In the genomic region with DNA sequence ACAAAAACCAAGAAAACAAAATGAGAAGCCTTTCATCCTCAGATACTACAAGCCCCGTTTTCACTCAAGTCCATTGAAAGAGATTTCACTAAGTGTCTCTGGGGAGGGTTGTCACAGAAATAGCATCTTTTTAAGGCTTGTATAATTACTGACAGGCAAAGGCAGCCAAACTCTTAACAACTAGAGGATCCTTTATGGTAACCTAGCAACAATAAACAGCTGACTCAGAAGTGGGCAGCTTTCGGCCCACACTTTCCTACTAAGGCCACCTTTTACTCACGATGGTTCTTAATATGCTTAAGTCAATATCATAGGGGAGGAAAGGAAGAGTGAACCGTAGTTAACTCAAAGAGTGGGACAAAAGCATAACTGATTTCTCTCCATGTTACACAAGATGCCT, we compare ENCODE assay signal across 13 mouse cellular contexts. TPM values are rescaled to one million over a fixed set of nuclear protein-coding genes. Genes with fewer than 3 reads are reported as not detected.
A peak's percentile ranks its signal among the peaks of the same experiment; 100 is the strongest.
DNase-seq lines count a peak whose midpoint lies in the region; ATAC-seq and TF ChIP-seq lines count a peak whose summit lies in the region.
"Had no signal": no experiment of that assay in that cellular context is flagged by ENCODE, and none has a peak within 500 bp of the region (broad histone marks: within the 10 kb centered on the region; RNA-seq: fewer than 3 reads in every experiment).

No protein-coding gene starts in this region.

- H3K4me1 ChIP-seq in heart, adult 2 months (ENCODE audit: control insufficient read depth, insufficient read depth, low read length), result peaks cover 3% of the 10 kb centered on the region
- H3K4me1 ChIP-seq in stomach, embryonic 15.5 days, result peaks cover 12% of the 10 kb centered on the region
- H3K4me1 ChIP-seq in stomach, postnatal 0 days (replicated peaks; ENCODE audit: control insufficient read depth, insufficient read depth), result peaks cover 4% of the 10 kb centered on the region; the same call in 1 of the 2 replicates

- no peaks in the 10 kb centered on the region for H3K9me3 ChIP-seq in stomach, embryonic 15.5 days
- H3K9me3 ChIP-seq in stomach, postnatal 0 days (ENCODE audit: control insufficient read depth, low read length), result no peaks in the 10 kb centered on the region
- H3K9me3 ChIP-seq: embryonic facial prominence, embryonic 15.5 days had no signal

- no peak for TF ChIP-seq EP300 in heart, adult 2 months (IDR thresholded peaks at IDR 0.05; ENCODE audit: insufficient read depth, low read depth, low read length)
- TF ChIP-seq EP300 in stomach, postnatal 0 days (optimal IDR thresholded peaks at IDR 0.05), result no peak

- WGBS in heart, adult 2 months, result 31% methylated on average over 4 of the region's 4 CpGs
- WGBS in stomach, embryonic 15.5 days, result 61% methylated on average over 4 of the region's 4 CpGs
- 51% methylated on average over 4 of the region's 4 CpGs for WGBS in stomach, postnatal 0 days

- no peak for ATAC-seq in stomach, embryonic 15.5 days (ENCODE audit: insufficient read depth, low FRiP score, low read depth)
- ATAC-seq in stomach, postnatal 0 days (ENCODE audit: low FRiP score, low TSS enrichment), result no peak
- ATAC-seq: activated CD4-positive, CD25-positive, alpha-beta regulatory T cell, adult 4 months had no signal

- no peak for TF ChIP-seq POLR2A in heart, adult 2 months (IDR thresholded peaks at IDR 0.05; ENCODE audit: insufficient read depth, low read depth, low read length)

- H3K27ac ChIP-seq in heart, adult 2 months, result peak overlapping the region; percentile 40; the same call in 1 of the 2 replicates
- H3K27ac ChIP-seq in stomach, embryonic 15.5 days, result peak overlapping the region; percentile 73; the same call in 1 of the 2 replicates
- H3K27ac ChIP-seq in stomach, postnatal 0 days (replicated peaks), result no peak overlapping the region; the same call in 1 of the 2 replicates
- H3K27ac ChIP-seq in left cerebral cortex, adult 2 months, result peak overlapping the region; percentile 58

- no peaks in the 10 kb centered on the region for H3K27me3 ChIP-seq in heart, adult 2 months (ENCODE audit: control insufficient read depth, insufficient read depth, low read length)
- no peaks in the 10 kb centered on the region for H3K27me3 ChIP-seq in stomach, embryonic 15.5 days (replicated peaks)
- no peaks in the 10 kb centered on the region for H3K27me3 ChIP-seq in stomach, postnatal 0 days (ENCODE audit: control insufficient read depth, insufficient read depth, low read length)
- H3K27me3 ChIP-seq: embryonic facial prominence, embryonic 15.5 days had no signal

- H3K79me2 ChIP-seq in heart, adult 2 months (replicated peaks; ENCODE audit: control insufficient read depth, insufficient read depth, low read length), result no peaks in the 10 kb centered on the region

- no peak overlapping the region for H3K4me3 ChIP-seq in heart, adult 2 months
- no peak overlapping the region for H3K4me3 ChIP-seq in stomach, embryonic 15.5 days (replicated peaks)
- no peak overlapping the region for H3K4me3 ChIP-seq in stomach, postnatal 0 days (ENCODE audit: low read depth, low read length)
- no peak overlapping the region for H3K4me3 ChIP-seq in left cerebral cortex, adult 2 months
- H3K4me3 ChIP-seq: embryonic facial prominence, embryonic 15.5 days had no signal

- no peak overlapping the region for H3K9ac ChIP-seq in heart, adult 2 months (ENCODE audit: low read depth, low read length)
- H3K9ac ChIP-seq in stomach, embryonic 15.5 days, result no peak overlapping the region
- H3K9ac ChIP-seq in stomach, postnatal 0 days (ENCODE audit: low read length), result no peak overlapping the region
- H3K9ac ChIP-seq: embryonic facial prominence, embryonic 15.5 days had no signal

- no peak overlapping the region for H3K4me2 ChIP-seq in stomach, embryonic 15.5 days
- H3K4me2 ChIP-seq in stomach, postnatal 0 days (replicated peaks; ENCODE audit: low read depth), result no peak overlapping the region

- TF ChIP-seq CTCF in heart, adult 2 months (IDR thresholded peaks at IDR 0.05), result no peak
- no peak for TF ChIP-seq CTCF in stomach, postnatal 0 days (IDR thresholded peaks at IDR 0.05; ENCODE audit: low read depth)
- TF ChIP-seq CTCF in left cerebral cortex, adult 2 months (IDR thresholded peaks at IDR 0.05), result no peak

- peaks cover 13% of the 10 kb centered on the region for H3K36me3 ChIP-seq in heart, adult 2 months (ENCODE audit: control insufficient read depth, insufficient read depth, low read length)
- H3K36me3 ChIP-seq in stomach, embryonic 15.5 days, result no peaks in the 10 kb centered on the region
- 0 out of 2 replicates have a peak, but pooled peaks cover 3% of the 10 kb centered on the region for H3K36me3 ChIP-seq in stomach, postnatal 0 days (ENCODE audit: control insufficient read depth, insufficient read depth, low read length)
- H3K36me3 ChIP-seq: embryonic facial prominence, embryonic 15.5 days had no signal

- DNase-seq in heart, adult 2 months, result no peak
- no peak for DNase-seq in heart, postnatal 14 days
- no peak for DNase-seq in stomach, postnatal 0 days (ENCODE audit: low spot score)
- DNase-seq in left cerebral cortex, adult 2 months (ENCODE audit: extremely low spot score in 1 of 2, low spot score in 2 of 2), result peak in 1 of 2 experiments; percentile 17
- DNase-seq in telencephalon, adult 2 months (ENCODE audit: low read depth, low spot score), result peak; percentile 78
- no peak for DNase-seq in thymus, postnatal 4 days
- DNase-seq in thymus, postnatal 14 days, result no peak
- DNase-seq: cerebellum, adult 9-10 months; kidney, adult 18-20 months; lung, adult 18-20 months had no signal

- intact Hi-C loops in heart, adult 2 months (cut with DNase I), result loop anchor here (10.0 kb wide), 1 partner anchor 47 kb away; no protein-coding TSS in a partner anchor
- intact Hi-C loops in heart, postnatal 14 days (cut with DNase I), result no loop called here
- intact Hi-C loops in left cerebral cortex, adult 2 months (cut with DNase I), result loop anchor here (5.0 kb wide), 1 partner anchor 55 kb away; the partner anchor contains the start of gene Crybg3

RNA-seq across cellular contexts. Expression of gene Crybg3, which starts 53.3 kb away (rescaled TPM):
- total RNA-seq in heart, adult 2 months (2021), result 10 to 100 TPM; 65.0 to 74.7 TPM
- polyA plus RNA-seq in heart, adult 2 months (2012; rRNA removed), result 14.9 and 22.7 TPM in 2 replicates
- 10 to 100 TPM; 64.1 to 67.2 TPM for total RNA-seq in heart, postnatal 14 days (2021)
- polyA plus RNA-seq in stomach, embryonic 15.5 days (2015; fragmentation: Nextera tagmentation; extraction: Ambion mirVana), result 8.2 and 10.5 TPM in 2 replicates
- polyA plus RNA-seq in stomach, postnatal 0 days (2015; fragmentation: Nextera tagmentation; extraction: Ambion mirVana), result 6.3 and 7.3 TPM in 2 replicates
- total RNA-seq in left cerebral cortex, adult 2 months (2021), result 1 to 10 TPM; 4.9 TPM

Comparison
In these comparisons a context has a peak if more than half of its experiments do, and no peak if none do; other contexts are left out.
1. RNA of gene Crybg3, which starts 53.3 kb away (total RNA-seq): 65.0 to 74.7 TPM in heart, adult 2 months and 64.1 to 67.2 TPM in heart, postnatal 14 days; 4.9 TPM in left cerebral cortex, adult 2 months; every median in the first group is over 10 times any median in the second.